Mouse (Mus musculus) CH12.LX (cell line): ENCODE data around the gene Ubxn10. TPM values are rescaled to one million over a fixed set of nuclear protein-coding genes. Genes with fewer than 3 reads are reported as not detected.

Experiments
- DNase-seq: peaks from one replicate; pipeline ENCODE4 v3.0.0-alpha.2; 2013; ENCODE audit errors: extremely low read depth
- H3K27ac ChIP-seq: 2 replicates; pipeline ENCODE4 v1.5.1; 2012; ENCODE audit warnings: low read depth, mild to moderate bottlenecking, control low read depth, moderate library complexity; ENCODE audit not compliant: insufficient read depth
- H3K27me3 ChIP-seq: replicated peaks from 2 replicates; pipeline ENCODE3; 2012; ENCODE audit warnings: inconsistent platforms
- H3K36me3 ChIP-seq, 2 experiments: replicated peaks in 1 of 2; 2 replicates each; pipeline versions ENCODE3 to v1.6.1; 2012; ENCODE audit warnings: inconsistent platforms in 1 of 2, low read length in 1 of 2, mild to moderate bottlenecking in 1 of 2, mixed read lengths in 1 of 2, moderate library complexity in 1 of 2; ENCODE audit not compliant: control insufficient read depth in 1 of 2, insufficient read depth in 1 of 2
- H3K4me1 ChIP-seq, 2 experiments: 2 replicates each; pipeline ENCODE4 v1.6.1; 2012; ENCODE audit warnings: inconsistent platforms in 1 of 2, moderate library complexity in 1 of 2; ENCODE audit not compliant: insufficient read depth in 2 of 2, control insufficient read depth in 1 of 2
- H3K4me2 ChIP-seq: 2 replicates; pipeline ENCODE4 v1.6.1; 2012; ENCODE audit warnings: low read depth, mild to moderate bottlenecking, control low read depth; ENCODE audit not compliant: poor library complexity, insufficient read depth, severe bottlenecking
- H3K4me3 ChIP-seq, 3 experiments: fragments of 150-350 bp in 1 of 3; sonication (generic) in 1 of 3; replicated peaks in 1 of 3; 2 replicates each; pipeline versions ENCODE3 to v1.5.1; 2011 to 2012; ENCODE audit warnings: low read depth in 2 of 3, low read length in 2 of 3, mild to moderate bottlenecking in 2 of 3, moderate library complexity in 2 of 3, control low read depth in 1 of 3, improper control_type of control experiment in 1 of 3, inconsistent platforms in 1 of 3, mixed read lengths in 1 of 3; ENCODE audit not compliant: poor library complexity in 1 of 3
- H3K79me2 ChIP-seq: replicated peaks from 2 replicates; pipeline ENCODE4 v1.6.1; 2012; ENCODE audit warnings: mild to moderate bottlenecking, moderate library complexity; ENCODE audit not compliant: control insufficient read depth, poor library complexity, insufficient read depth, severe bottlenecking; ENCODE audit errors: extremely low read depth
- H3K9ac ChIP-seq: 2 replicates; pipeline ENCODE4 v1.6.1; 2012; ENCODE audit warnings: low read depth, mild to moderate bottlenecking, control low read depth, moderate library complexity; ENCODE audit not compliant: insufficient read depth
- H3K9me3 ChIP-seq: replicated peaks from 2 replicates; pipeline ENCODE3; 2012; ENCODE audit warnings: low read length, inconsistent platforms, mixed read lengths
- BHLHE40 ChIP-seq: IDR thresholded peaks from 2 replicates; pipeline ENCODE4 v1.6.1; 2011; ENCODE audit warnings: mild to moderate bottlenecking, low read depth, low read length, improper control_type of control experiment
- CHD1 ChIP-seq: IDR thresholded peaks from 2 replicates; pipeline ENCODE4 v1.6.1; 2012; ENCODE audit warnings: low read depth, low read length, improper control_type of control experiment, inconsistent platforms
- HCFC1 ChIP-seq: IDR thresholded peaks from 2 replicates; pipeline ENCODE4 v1.6.1; 2012; ENCODE audit warnings: low read depth, mild to moderate bottlenecking, inconsistent platforms, low read length, improper control_type of control experiment
- MAZ ChIP-seq: IDR thresholded peaks from 2 replicates; pipeline ENCODE4 v1.6.1; 2012; ENCODE audit warnings: low read depth, mild to moderate bottlenecking, inconsistent platforms, low read length, improper control_type of control experiment, moderate library complexity
- MXI1 ChIP-seq: IDR thresholded peaks from 2 replicates; pipeline ENCODE4 v1.6.1; 2011; ENCODE audit warnings: mild to moderate bottlenecking, low read depth, low read length, improper control_type of control experiment
- MYC ChIP-seq: IDR thresholded peaks from 2 replicates; pipeline ENCODE4 v1.6.1; 2011; ENCODE audit warnings: low read depth, mild to moderate bottlenecking, improper control_type of control experiment, low read length
- POLR2A ChIP-seq: IDR thresholded peaks from 2 replicates; pipeline ENCODE4 v1.6.1; 2011; ENCODE audit warnings: low read depth, mild to moderate bottlenecking, improper control_type of control experiment, low read length
- RAD21 ChIP-seq: IDR thresholded peaks from 2 replicates; pipeline ENCODE4 v1.6.1; 2011; ENCODE audit warnings: low read depth, mild to moderate bottlenecking, low read length, improper control_type of control experiment, moderate library complexity
- RCOR1 ChIP-seq: conservative IDR thresholded peaks from 2 replicates; pipeline ENCODE4 v1.6.1; 2012; ENCODE audit warnings: low read depth, mild to moderate bottlenecking, inconsistent platforms, low read length, improper control_type of control experiment
- SMC3 ChIP-seq: IDR thresholded peaks from 2 replicates; pipeline ENCODE4 v1.6.1; 2011; ENCODE audit warnings: low read depth, low read length, improper control_type of control experiment
- TBP ChIP-seq: conservative IDR thresholded peaks from 2 replicates; pipeline ENCODE4 v1.6.1; 2011; ENCODE audit warnings: low read depth, low read length, improper control_type of control experiment
- ZKSCAN1 ChIP-seq: IDR thresholded peaks from 2 replicates; pipeline ENCODE4 v1.6.1; 2012; ENCODE audit warnings: low read depth, inconsistent platforms, low read length, improper control_type of control experiment, borderline replicate concordance
- dilution Hi-C: fragments of 300-500 bp; cut with MboI; formaldehyde crosslinking; loops from 2 replicates; pipeline ENCODE4 v1.14.3; 2020; ENCODE audit warnings: low sequenced_read_pairs; ENCODE audit not compliant: extremely low pct_unique_long_range_greater_than_20kb, extremely low pct_ligation_motif_present
- in situ Hi-C: fragments of 300-500 bp; cut with MboI; formaldehyde crosslinking; loops from 3 replicates; pipeline ENCODE4 v1.14.3; 2019; ENCODE audit warnings: low sequenced_read_pairs, low pct_ligation_motif_present, low pct_unique_long_range_greater_than_20kb, mixed read lengths
- polyA plus RNA-seq: library from polyadenylated mRNA; unstranded; fragments of >175 nt; gene quantifications from 2 replicates; pipeline ENCODE4 v1.2.1, GENCODE M21; 2012; ENCODE audit warnings: low read depth; ENCODE audit not compliant: insufficient read length
- total RNA-seq, 2 experiments: library from RNA; depleted of rRNA; stranded (reverse); fragments of 300-350 nt in 1 of 2; fragments of >200 nt in 1 of 2; gene quantifications; 2 replicates each; pipeline ENCODE4 v1.2.3; 2012 to 2014

Ubxn10 gene
- total and polyA plus RNA-seq, 3 experiments = not detected

- Histone ChIP-seq H3K9ac (no peak overlapping the region), H3K9me3 (peaks cover 3% of the 10 kb centered on the region), H3K4me3 (no peak overlapping the region), H3K4me1 (no peaks in the 10 kb centered on the region), H3K4me2 (no peak overlapping the region), H3K27me3 (peaks cover 77% of the 10 kb centered on the region), H3K27ac (no peak overlapping the region), H3K79me2 (no peaks in the 10 kb centered on the region), H3K36me3 (no peaks in the 10 kb centered on the region)
- TF ChIP-seq ZKSCAN1 (no peak), RAD21 (no peak)
- in situ Hi-C loops (no loop called here), dilution Hi-C loops (no loop called here)
- DNase-seq = no peak
Measured at GRCm38 (mm10) chr4:138697166-138697860, 39.7 kb downstream of the Ubxn10 start.

GRCm38 (mm10) chr4:138696720-138697119, 40.2 kb downstream of the Ubxn10 start:
- Histone ChIP-seq H3K27me3 (peaks cover 81% of the 10 kb centered on the region), H3K36me3 (no peaks in the 10 kb centered on the region), H3K9ac (no peak overlapping the region), H3K27ac (no peak overlapping the region), H3K4me2 (no peak overlapping the region), H3K9me3 (peaks cover 3% of the 10 kb centered on the region), H3K79me2 (no peaks in the 10 kb centered on the region), H3K4me1 (no peaks in the 10 kb centered on the region), H3K4me3 (no peak overlapping the region)
- no peak for TF ChIP-seq POLR2A
- dilution Hi-C loops (no loop called here), in situ Hi-C loops (no loop called here)
- no peak for DNase-seq

- dilution Hi-C loops = no loop called here
- no peak for DNase-seq
- TF ChIP-seq RAD21 (no peak), HCFC1 (no peak), ZKSCAN1 (no peak), SMC3 (no peak), CHD1 (no peak), BHLHE40 (no peak), MXI1 (no peak), TBP (no peak), RCOR1 (no peak), MYC (no peak), MAZ (no peak)
- Histone ChIP-seq H3K9ac (no peak overlapping the region), H3K4me3 (no peak overlapping the region), H3K36me3 (no peaks in the 10 kb centered on the region), H3K27ac (no peak overlapping the region), H3K27me3 (peaks cover 89% of the 10 kb centered on the region), H3K79me2 (no peaks in the 10 kb centered on the region), H3K4me2 (no peak overlapping the region), H3K9me3 (no peaks in the 10 kb centered on the region), H3K4me1 (no peaks in the 10 kb centered on the region)
- in situ Hi-C loops = no loop called here
Measured at GRCm38 (mm10) chr4:138693043-138693692, 43.8 kb downstream of the Ubxn10 start.
